Mouse (Mus musculus) stomach, embryonic 14.5 days (tissue): ENCODE measurements around the gene Troap. TPM values are rescaled to one million over a fixed set of nuclear protein-coding genes. Genes with fewer than 3 reads are reported as not detected.
"Not testable (repeated sequence)": the region's sequence is repeated elsewhere in the genome, so short reads cannot be mapped to it uniquely, and the experiment has no call there.

ENCODE experiments used
- ATAC-seq: fragments of 200-750 bp; cut with Nextera tagmentation; 2 replicates; pipeline ENCODE4 v1.8.0; 2017; ENCODE audit warnings: low read depth, moderate TSS enrichment; ENCODE audit not compliant: insufficient number of reproducible peaks, insufficient read depth, low FRiP score
- H3K27ac ChIP-seq: fragments of 300-500 bp; sonication (generic); 2 replicates; pipeline ENCODE4 v1.5.1; 2014; ENCODE audit warnings: mild to moderate bottlenecking, low read length, moderate library complexity, mixed read lengths
- H3K27me3 ChIP-seq: fragments of 300-500 bp; sonication (generic); 2 replicates; pipeline ENCODE4 v1.6.1; 2014; ENCODE audit warnings: low read length, control low read depth, mixed read lengths; ENCODE audit not compliant: control insufficient read depth, insufficient read depth
- H3K36me3 ChIP-seq: fragments of 300-500 bp; sonication (generic); 2 replicates; pipeline ENCODE4 v1.6.1; 2014; ENCODE audit warnings: mild to moderate bottlenecking, control low read depth, low read length, moderate library complexity, mixed read lengths; ENCODE audit not compliant: control insufficient read depth, insufficient read depth
- H3K4me1 ChIP-seq: fragments of 300-500 bp; sonication (generic); 2 replicates; pipeline ENCODE4 v1.6.1; 2014; ENCODE audit warnings: low read length, control low read depth, mixed read lengths; ENCODE audit not compliant: control insufficient read depth, insufficient read depth
- H3K4me2 ChIP-seq: fragments of 300-500 bp; sonication (generic); replicated peaks from 2 replicates; pipeline ENCODE4 v1.6.1; 2014; ENCODE audit warnings: low read depth, low read length, control low read depth
- H3K4me3 ChIP-seq: fragments of 300-500 bp; sonication (generic); 2 replicates; pipeline ENCODE4 v1.5.1; 2014; ENCODE audit warnings: low read depth, low read length, control low read depth
- H3K9ac ChIP-seq: fragments of 300-500 bp; sonication (generic); replicated peaks from 2 replicates; pipeline ENCODE4 v1.6.1; 2014; ENCODE audit warnings: low read depth, mild to moderate bottlenecking, control low read depth, low read length, moderate library complexity, mixed read lengths
- H3K9me3 ChIP-seq: fragments of 300-500 bp; sonication (generic); 2 replicates; pipeline ENCODE4 v1.6.1; 2016; ENCODE audit warnings: low read depth, low read length, control low read depth; ENCODE audit not compliant: control insufficient read depth
- WGBS: fragments of 180-500 bp; shearing (Covaris S2); extraction: QIAGEN DNeasy Blood & Tissue Kit; methylation state at CpG from one replicate; pipeline ENCODE4 v1.1.7; 2014; 5-methylcytosine and 5-hydroxymethylcytosine counted together
- polyA plus RNA-seq: library from polyadenylated mRNA; unstranded; fragments of >200 nt; fragmentation: Nextera tagmentation; extraction: Ambion mirVana; gene quantifications from 2 replicates; pipeline ENCODE4 v1.2.1, GENCODE M21; 2014

The Troap gene
- polyA plus RNA-seq, 1 experiment from 2014 or later: 24.6 TPM

DNA sequence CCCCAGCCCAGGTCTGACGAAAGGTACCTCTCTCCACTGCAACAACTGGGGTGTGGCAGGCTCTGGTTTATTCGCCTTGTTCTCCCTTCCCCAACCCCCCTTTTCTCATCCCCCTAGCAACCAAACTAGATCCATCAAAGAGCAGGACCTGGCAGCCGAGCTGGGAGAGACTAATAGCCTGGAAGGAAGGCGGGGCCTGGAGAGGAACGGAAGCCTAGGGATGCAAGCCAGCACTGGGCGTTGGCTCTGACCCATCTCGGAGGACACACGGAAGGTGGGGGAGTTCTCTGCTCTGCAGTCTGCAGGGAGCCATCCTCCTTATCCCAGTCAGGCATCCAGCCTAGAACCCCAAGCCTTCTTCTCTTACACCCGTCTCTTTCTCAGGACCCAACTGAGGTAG, 21.0 kb upstream of the Troap start:
- peaks cover 44% of the 10 kb centered on the region for H3K27me3 ChIP-seq
- H3K27ac ChIP-seq: no peak overlapping the region
- H3K9me3 ChIP-seq: no peaks in the 10 kb centered on the region
- H3K36me3 ChIP-seq: no peaks in the 10 kb centered on the region
- no peak overlapping the region for H3K4me2 ChIP-seq
- no peak for ATAC-seq
- 2% methylated on average over 9 of the region's 9 CpGs for WGBS
- H3K4me1 ChIP-seq: peaks cover 10% of the 10 kb centered on the region; the same call in 1 of the 2 replicates
- H3K9ac ChIP-seq: no peak overlapping the region
- no peak overlapping the region for H3K4me3 ChIP-seq

GRCm38 (mm10) chr15:99055040-99055439, 19.3 kb upstream of the Troap start, which contains the start of gene Prph:
Gene Prph (plus strand): TSS chr15:99055174.
- Histone ChIP-seq H3K27ac (no peak within 1 kb of the TSS), H3K4me1 (peaks cover 10% of the 10 kb centered on the region; the same call in 1 of the 2 replicates), H3K9ac (no peak within 1 kb of the TSS), H3K27me3 (peaks cover 44% of the 10 kb centered on the region), H3K4me3 (peak within 1 kb of the TSS; percentile 34), H3K36me3 (no peaks in the 10 kb centered on the region), H3K4me2 (peak within 1 kb of the TSS; percentile 56), H3K9me3 (no peaks in the 10 kb centered on the region)
- 2% methylated on average over 29 of the region's 30 CpGs for WGBS
- ATAC-seq: no peak

DNA sequence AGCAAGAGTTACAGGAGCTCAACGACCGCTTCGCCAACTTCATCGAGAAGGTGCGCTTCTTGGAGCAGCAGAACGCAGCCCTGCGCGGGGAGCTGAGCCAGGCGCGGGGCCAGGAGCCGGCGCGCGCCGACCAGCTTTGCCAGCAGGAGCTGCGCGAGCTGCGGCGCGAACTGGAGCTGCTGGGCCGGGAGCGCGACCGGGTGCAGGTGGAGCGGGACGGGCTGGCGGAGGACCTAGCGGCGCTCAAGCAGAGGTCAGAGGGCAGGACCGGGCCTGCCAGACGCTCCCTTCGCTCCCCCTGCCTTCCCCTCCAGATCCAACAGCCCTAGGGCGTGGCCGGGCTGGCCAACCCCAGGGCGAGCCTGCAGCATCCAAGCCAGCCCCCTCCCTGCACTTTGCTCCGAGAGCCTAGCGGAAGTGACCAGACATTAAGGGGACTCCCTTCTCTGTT, 18.8 kb upstream of the Troap start:
- H3K9ac ChIP-seq: no peak overlapping the region
- H3K27ac ChIP-seq: no peak overlapping the region
- H3K4me3 ChIP-seq: peak overlapping the region; percentile 34
- no peaks in the 10 kb centered on the region for H3K9me3 ChIP-seq
- H3K27me3 ChIP-seq: peaks cover 44% of the 10 kb centered on the region
- H3K36me3 ChIP-seq: no peaks in the 10 kb centered on the region
- under 1% methylated on average over 37 of the region's 37 CpGs for WGBS
- peak overlapping the region; percentile 56 for H3K4me2 ChIP-seq
- ATAC-seq: 0 out of 2 replicates have a peak, but pooled peaks have one; percentile 50
- peaks cover 10% of the 10 kb centered on the region; the same call in 1 of the 2 replicates for H3K4me1 ChIP-seq

DNA sequence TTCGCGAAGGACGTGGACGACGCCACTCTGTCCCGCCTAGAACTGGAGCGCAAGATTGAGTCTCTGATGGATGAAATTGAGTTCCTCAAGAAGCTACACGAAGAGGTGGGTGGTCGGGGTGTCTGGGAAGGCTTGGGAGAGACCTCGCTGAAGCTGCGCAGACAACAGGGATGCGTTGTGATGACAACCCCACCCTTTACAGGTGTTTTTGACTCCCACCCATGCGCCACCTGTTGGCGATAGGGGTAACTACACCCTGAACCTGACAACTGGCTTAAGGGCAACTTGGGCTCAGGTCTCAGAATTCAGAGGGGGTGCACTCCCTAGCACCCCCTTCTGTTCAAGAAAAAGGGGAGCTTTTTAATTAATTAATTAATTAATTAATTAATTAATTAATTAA, 18.0 kb upstream of the Troap start:
- WGBS: 5% methylated on average over 14 of the region's 14 CpGs
- no peak for ATAC-seq

DNA sequence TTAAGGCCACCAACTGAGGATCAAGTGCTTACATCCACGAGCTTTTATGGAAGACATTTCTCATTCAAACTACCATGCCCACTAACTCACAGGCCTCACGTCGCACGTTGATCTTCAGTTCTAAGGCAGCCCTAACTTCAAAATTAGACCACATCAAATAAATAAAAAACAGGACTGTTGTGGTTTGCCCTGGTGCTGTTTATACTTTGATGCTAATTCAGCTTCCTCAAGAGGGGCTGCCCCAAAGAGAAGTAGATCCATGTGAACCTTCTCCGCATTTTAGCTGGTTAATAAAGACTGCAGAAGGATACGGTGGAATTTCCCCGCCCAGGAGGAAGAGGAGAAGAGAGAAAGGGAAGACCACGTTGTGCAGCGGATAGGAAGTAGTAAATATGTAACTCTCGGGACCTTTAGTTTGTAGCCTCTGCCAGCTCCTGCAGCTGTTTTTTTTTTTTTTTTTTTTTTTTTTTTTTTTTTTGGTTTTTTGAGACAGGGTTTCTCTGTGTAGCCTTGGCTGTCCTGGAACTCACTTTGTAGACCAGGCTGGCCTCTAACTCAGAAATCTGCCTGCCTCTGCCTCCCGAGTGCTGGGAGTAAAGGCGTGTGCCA, 8.7 kb upstream of the Troap start:
- no peak for ATAC-seq
- no peaks in the 10 kb centered on the region for H3K4me1 ChIP-seq
- H3K9ac ChIP-seq: no peak overlapping the region
- H3K4me2 ChIP-seq: no peak overlapping the region
- H3K4me3 ChIP-seq: no peak overlapping the region
- no peaks in the 10 kb centered on the region for H3K27me3 ChIP-seq
- WGBS: 77% methylated on average over 12 of the region's 12 CpGs
- H3K36me3 ChIP-seq: no peaks in the 10 kb centered on the region
- no peaks in the 10 kb centered on the region for H3K9me3 ChIP-seq
- no peak overlapping the region for H3K27ac ChIP-seq

More for the DNA sequence above, 18.0 kb upstream of the Troap start:
- Histone ChIP-seq H3K36me3 (no peaks in the 10 kb centered on the region), H3K27me3 (peaks cover 44% of the 10 kb centered on the region), H3K9me3 (no peaks in the 10 kb centered on the region), H3K9ac (no peak overlapping the region), H3K4me1 (peaks cover 10% of the 10 kb centered on the region; the same call in 1 of the 2 replicates), H3K4me3 (peak overlapping the region; percentile 34; the same call in 1 of the 2 replicates), H3K27ac (no peak overlapping the region), H3K4me2 (peak overlapping the region; percentile 56; the same call in 1 of the 2 replicates)

DNA sequence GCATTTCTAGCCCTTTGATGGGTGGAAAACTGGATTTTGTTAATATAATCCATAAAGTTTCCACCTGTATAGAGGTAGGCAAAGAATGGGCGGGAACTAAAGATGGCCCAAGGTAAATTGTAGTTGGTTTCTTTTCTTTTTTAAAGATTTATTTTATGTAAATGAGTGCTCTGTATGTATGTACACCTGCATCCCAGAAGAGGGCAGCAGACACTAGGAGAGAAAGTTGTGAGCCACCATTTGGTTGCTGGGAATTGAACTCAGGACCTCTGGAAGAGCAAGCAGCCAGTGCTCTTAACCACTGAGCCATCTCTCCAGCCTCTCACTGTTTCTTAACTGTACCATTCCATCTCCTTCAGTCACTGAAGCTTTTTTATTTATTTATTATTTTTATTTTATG, 2.4 kb upstream of the Troap start:
- no peak overlapping the region for H3K9ac ChIP-seq
- no peak overlapping the region for H3K4me3 ChIP-seq
- no peak overlapping the region for H3K4me2 ChIP-seq
- peaks cover 11% of the 10 kb centered on the region; the same call in 1 of the 2 replicates for H3K4me1 ChIP-seq
- 84% methylated on average over 1 of the region's 1 CpGs for WGBS
- no peaks in the 10 kb centered on the region for H3K27me3 ChIP-seq
- 0 out of 2 replicates have a peak, but pooled peaks cover 4% of the 10 kb centered on the region for H3K36me3 ChIP-seq
- H3K27ac ChIP-seq: no peak overlapping the region
- no peaks in the 10 kb centered on the region for H3K9me3 ChIP-seq
- ATAC-seq: no peak

DNA sequence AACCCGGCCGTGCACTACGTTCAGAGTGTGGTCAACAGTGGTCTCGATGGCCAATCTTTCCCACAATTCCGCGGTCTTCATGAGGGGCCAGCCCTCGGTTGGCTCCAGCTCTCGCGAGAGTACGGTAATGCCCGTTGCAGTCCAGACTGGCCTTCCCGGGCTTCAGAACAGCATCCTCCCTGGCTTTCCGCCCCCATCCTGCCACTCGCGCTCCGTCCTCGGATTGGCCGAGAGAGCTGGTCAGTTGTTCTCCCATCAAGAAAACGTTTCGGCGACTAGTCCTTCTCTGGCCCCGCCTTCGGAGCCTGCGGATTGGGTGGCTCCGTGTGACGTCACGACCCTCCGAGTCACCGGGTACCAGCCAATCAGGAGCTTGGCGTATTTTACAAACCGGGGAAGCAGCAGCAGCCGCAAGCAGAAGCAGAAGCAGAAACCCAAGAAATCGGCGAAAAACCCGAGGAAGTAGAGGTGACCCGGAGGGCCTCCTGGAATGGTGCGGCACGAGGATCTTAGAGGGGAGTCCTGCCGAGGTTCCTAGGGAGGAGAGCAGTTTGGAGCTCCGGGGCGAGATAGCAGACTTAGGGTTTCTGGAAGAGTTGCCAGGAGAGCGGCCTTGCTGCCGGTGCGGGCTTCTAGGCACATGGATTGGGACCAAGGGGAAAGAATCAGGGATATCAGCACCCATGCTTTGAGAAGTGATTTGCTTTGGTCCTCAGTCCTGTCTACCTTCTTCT, 392 bp downstream of the Troap start:
- peak overlapping the region; percentile 96 for H3K27ac ChIP-seq
- H3K9ac ChIP-seq: peak overlapping the region; percentile 77
- WGBS: under 1% methylated on average over 44 of the region's 44 CpGs
- peak; percentile 97 for ATAC-seq
- peaks cover 22% of the 10 kb centered on the region for H3K36me3 ChIP-seq
- H3K27me3 ChIP-seq: no peaks in the 10 kb centered on the region
- H3K4me2 ChIP-seq: peak overlapping the region; percentile 87
- H3K9me3 ChIP-seq: no peaks in the 10 kb centered on the region
- peaks cover 11% of the 10 kb centered on the region; the same call in 1 of the 2 replicates for H3K4me1 ChIP-seq
- H3K4me3 ChIP-seq: peak overlapping the region; percentile 44

DNA sequence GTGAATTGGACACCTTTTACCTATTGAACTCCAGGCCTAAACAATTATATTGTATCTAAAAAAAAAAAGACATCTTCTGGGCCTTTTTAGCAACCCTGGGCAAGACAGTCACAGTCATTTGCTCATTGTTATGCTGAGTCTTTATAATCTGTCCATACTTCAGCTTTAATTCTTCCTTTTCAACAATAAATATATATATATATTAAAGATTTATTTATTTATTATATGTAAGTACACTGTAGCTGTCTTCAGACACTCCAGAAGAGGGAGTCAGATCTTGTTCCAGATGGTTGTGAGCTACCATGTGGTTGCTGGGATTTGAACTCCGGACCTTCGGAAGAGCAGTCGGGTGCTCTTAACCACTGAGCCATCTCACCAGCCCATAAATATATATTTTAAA, 1.6 kb downstream of the Troap start:
- H3K27me3 ChIP-seq, ATAC-seq, H3K9me3 ChIP-seq, H3K9ac ChIP-seq, H3K27ac ChIP-seq: not testable (repeated sequence)
- Histone ChIP-seq H3K4me1 (peaks cover 11% of the 10 kb centered on the region; the same call in 1 of the 2 replicates), H3K4me2 (peak overlapping the region; percentile 87; the same call in 1 of the 2 replicates), H3K36me3 (peaks cover 25% of the 10 kb centered on the region), H3K4me3 (peak overlapping the region; percentile 44)
- 92% methylated on average over 3 of the region's 3 CpGs for WGBS
